Mouse (Mus musculus): Measurements from ENCODE around the gene BC037034.

Gene BC037034

DNA sequence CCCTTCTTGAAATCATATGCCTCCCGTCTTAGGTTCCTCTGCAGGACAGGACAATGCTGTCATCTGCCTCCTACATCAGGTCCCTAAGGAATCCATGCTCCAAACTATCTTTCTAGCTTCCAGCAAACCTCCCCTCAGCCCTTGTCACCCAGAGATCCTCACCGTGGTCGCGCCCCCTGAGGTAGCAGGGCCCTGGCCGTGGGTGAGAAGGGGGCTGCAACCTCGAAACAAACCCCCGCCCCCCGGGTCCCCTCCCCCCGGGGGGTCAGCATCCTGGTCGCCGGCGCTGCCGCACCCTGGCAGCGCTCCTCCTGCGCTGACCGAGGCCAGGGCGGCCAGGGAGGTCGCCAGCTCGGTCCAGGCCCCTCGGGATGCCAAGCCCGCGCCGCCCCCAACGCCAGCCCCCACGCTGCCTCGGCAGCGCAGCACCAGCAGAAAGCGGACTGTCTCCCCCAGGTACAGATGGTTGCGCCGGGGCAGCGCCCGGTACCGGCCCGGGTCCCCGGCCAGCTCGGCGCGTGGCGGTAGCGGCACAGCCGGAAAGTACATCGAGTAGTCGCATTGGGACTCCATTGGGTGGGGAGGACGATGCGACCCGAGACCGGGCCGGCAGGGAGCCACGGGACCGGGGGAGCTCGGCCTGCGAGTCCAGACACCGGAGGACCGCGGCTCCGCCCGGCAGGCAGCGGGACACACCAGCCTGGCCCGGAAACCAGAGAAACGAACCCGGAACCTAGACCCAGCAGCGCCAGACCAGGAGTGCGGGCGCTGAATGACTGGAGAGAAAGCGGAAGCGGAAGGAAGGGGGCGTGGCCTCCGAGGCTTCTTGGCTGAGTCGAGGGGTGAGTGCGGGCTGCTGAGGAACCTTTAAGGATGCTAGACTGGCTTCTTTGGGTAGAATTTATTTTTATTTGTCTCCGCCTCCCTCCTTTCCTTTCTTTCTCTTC lies at the start of gene BC037034:
Gene BC037034 (minus strand): TSS at position 774 of the 947 bp plus-strand sequence.
- peak; percentile 67 for DNase-seq (ENCODE audit: low spot score)

DNA sequence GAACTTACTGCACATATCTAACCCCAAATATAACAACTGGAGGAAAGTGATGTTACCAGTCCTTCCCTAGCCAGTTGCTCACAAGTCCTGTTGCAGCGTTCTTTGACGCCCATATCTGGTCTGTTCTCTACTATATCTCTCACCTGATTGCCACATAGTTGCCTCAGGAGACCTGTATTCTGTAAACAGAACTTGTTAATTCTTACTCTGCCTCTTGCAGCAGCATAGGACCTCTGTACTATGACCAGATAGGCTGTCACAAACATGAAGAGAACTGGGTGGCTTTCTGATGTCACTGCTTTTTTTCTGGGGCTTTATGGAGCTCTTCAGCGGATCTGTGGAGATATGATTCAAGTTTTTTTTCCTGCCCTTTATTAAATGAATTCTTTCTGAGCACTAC lies 49.0 kb upstream of the BC037034 start:
- DNase-seq (ENCODE audit: low spot score), result no peak

DNA sequence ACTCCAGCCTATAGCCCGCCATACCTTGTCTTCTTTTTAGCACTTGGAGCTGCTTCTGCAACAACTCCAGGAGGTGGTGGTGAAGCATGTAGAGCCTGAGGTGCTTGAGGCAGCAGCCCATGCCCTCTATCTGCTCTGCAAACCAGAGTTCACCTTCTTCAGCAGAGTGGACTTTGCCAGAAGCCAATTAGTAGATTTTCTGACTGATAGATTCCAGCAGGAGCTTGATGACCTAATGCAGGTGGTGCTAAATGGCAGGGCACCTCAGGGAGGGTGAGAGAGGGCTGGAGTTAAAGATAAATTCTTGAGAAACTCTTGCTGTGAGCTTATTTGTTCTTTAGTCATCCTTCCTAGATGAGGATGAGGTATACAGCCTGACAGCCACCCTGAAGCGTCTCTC lies 35.8 kb upstream of the BC037034 start:
- no peak for DNase-seq (ENCODE audit: low spot score)

DNA sequence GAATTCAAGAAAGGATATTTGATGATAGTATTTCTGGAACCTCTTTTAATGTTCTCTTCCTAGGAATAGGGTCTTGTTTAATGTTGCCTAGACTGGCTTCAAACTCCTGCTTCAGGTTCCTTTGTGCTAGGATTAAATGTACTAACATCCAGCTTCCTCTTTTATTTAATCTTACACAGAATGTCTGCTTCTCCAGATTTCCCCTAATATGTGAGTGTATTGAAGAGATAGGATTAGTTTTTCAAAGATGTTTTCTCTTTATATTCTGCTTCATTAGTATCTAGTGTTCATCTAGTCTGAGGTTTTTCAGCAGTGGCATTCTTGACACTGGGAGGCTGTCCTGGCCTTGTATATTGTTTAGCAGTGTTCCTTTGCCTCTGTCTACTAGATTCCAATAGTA lies 30.3 kb upstream of the BC037034 start:
- DNase-seq (ENCODE audit: low spot score), result no peak

DNA sequence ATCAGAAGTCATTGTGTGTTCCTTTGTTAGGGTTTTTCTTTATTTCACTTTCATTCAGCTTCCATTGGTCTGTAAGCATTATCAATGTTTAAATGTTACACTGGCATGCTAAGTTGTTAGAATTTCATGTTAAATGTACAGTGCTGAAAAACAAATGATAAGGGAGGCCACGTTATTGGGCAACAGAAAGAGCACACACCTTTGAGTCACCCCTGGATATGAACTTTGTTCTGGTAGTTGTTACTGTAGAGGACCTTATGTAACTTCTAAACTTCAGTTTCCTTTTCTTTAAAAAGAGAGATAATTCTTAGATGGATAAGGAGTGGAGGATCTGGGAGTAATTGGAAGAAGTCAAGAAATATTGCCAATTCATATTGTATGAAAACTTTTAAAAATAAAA lies 27.8 kb upstream of the BC037034 start:
- DNase-seq (ENCODE audit: low spot score), result no peak

DNA sequence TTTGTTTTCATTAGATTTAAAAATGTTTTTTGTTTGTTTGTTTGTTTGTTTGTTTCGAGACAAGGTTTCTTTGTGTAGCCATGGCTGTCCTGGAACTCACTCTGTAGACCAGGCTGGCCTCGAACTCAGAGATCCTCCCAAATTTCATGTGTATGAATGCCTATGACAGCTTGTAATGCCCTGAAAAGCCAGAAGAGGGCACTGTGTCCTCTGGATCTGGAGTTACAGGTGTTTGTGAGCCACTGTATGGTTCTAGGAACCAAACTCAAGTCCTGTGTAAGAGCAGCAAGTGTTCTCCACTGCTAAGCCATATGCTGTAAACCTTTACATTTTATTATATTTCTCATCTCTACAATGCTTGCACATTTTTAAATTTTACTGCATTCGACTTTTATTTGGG lies 24.0 kb upstream of the BC037034 start:
- DNase-seq (ENCODE audit: low spot score), result no peak

DNA sequence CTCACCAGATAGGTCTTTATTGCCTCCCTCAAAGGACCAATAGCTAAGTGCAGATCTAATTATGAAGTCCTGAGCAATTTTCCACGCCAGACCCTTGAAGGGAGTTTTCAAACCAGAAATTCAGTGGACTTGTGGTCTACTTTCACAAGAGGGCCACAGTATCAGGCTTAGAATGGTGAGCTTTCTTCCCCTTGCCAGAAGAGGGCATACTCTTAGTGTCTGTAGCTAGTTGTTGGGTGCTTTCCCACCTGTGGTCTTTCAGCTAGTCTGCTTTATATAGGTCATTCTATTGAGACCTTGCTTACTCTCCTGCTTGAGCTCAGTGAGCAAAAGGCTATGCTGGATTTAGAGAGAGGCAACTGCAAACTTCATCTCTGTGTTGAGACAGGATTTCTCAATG lies 19.7 kb upstream of the BC037034 start:
- DNase-seq (ENCODE audit: low spot score), result no peak

DNA sequence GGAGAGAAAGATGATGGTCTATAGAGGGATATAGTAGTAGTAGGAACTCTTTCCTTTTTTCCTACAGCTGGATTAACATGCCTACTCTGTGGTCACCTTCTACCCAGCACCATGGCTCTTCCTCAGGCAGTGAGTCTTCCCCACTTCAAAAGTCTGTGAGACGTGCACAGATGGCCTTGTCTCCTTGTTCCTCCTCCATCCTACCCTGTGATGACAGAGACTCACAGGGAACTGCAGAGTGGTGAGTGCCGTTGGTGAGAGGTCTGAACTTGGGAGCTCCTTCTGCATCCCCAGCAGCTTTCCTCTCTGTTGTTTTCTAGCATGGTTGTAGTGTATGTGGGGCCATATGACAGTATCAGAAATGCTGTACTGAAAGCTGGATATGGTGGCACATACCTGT lies 18.0 kb upstream of the BC037034 start:
- no peak for DNase-seq (ENCODE audit: low spot score)

DNA sequence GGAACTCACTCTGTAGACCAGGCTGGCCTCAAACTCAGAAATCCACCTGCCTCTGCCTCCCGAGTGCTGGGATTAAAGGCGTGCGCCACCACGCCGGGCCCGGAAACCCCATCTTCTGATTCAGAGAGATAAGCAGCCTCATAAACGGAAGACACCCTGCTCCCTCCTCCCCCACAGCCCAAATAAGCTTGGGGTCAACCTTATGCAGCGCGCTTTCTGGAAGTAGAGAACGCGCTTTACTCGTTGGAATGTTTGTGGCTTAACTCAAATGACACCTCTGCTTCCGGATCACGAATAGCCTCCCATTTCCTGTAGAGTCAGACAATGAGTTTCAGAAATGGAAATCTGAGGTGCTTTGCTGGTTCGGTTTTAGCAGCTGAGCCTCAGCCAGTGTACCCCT lies 17.0 kb upstream of the BC037034 start:
- DNase-seq (ENCODE audit: low spot score), result no peak

DNA sequence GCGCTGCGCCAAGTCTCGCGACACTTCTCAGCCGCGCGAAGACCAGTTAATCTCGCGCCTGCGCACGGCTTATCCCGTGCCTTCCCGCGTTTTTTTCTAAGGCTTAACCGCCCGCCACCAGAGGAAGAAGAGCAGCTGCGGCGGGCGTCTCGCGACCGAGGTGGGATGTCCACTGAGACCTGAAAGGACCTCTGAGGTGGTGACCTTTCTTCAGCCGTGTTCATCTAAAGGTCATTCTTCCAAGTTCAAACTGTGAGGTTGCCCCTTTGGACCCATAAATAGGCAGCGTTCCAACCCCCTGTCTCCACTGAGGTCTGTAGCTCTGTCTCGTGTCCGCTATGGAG lies 16.6 kb upstream of the BC037034 start:
- DNase-seq (ENCODE audit: low spot score), result no peak

DNA sequence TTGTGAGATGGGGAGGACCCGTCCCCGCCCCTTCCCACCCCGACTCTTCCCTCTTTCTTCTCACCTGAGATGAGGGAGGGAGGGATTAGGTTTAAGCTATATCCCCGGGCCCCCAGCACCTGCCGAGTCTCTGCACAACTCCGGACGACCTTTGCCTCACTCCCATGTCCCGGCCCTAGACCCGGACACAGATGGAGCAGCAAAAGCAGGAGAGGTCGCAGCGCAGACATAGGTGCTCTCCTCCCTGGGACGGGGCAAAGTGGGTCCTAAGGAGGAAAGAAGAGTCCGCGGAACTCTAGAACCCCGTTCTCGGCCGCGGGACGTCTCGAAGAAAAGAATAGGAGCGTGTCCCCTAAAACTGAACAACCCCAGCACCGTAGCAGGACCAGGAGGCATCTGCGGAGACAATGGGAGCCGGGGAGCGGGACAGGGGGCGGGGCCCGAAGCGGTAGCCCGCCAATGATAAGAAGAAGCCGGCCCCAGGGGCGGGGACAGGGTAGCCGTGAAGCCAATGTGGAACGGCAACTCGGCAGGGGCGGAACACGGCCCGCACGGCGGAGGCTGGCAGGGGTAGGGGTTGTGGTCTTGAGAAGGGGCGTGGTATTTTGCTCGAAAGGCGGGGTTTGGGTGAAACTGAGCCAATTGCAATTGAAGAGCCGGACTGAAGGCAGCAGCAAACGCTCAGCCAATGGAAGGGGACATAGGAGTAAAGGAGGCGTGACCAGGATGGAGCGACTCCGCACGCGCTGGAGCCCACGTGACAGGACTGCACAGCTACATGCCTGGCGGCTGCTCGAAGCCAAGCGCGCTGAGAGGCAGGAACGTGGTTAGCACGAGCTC lies 16.0 kb upstream of the BC037034 start, which contains the start of the genes Gm43720, Gpc2 and Stag3:
Gene Gm43720 (minus strand): TSS at position 374 of the 840 bp plus-strand sequence.
Gene Gpc2 (minus strand): TSS at position 421 of the 840 bp plus-strand sequence.
Gene Stag3 (plus strand): TSS at position 656 of the 840 bp plus-strand sequence.
- DNase-seq (ENCODE audit: low spot score), result no peak

DNA sequence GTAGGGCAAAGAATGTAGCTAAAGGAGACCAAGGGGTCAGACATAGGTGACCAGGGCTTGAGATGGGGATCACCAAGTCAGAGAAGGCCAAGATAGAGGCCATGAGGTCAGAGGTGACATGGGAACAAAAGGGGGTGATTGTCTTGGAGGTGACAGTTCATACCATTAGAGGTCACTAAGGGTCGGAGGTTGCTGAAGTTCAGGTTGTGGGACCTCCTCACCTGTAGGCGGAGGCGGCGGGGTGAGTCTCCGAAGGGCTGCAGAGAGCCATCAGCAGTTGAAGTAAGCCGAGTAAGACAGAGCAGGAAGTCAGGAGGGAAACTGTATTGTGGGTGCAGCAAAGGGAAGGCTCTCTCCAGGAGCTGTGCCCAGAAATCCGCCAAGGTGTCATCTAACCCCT lies 14.2 kb upstream of the BC037034 start:
- DNase-seq (ENCODE audit: low spot score), result no peak

DNA sequence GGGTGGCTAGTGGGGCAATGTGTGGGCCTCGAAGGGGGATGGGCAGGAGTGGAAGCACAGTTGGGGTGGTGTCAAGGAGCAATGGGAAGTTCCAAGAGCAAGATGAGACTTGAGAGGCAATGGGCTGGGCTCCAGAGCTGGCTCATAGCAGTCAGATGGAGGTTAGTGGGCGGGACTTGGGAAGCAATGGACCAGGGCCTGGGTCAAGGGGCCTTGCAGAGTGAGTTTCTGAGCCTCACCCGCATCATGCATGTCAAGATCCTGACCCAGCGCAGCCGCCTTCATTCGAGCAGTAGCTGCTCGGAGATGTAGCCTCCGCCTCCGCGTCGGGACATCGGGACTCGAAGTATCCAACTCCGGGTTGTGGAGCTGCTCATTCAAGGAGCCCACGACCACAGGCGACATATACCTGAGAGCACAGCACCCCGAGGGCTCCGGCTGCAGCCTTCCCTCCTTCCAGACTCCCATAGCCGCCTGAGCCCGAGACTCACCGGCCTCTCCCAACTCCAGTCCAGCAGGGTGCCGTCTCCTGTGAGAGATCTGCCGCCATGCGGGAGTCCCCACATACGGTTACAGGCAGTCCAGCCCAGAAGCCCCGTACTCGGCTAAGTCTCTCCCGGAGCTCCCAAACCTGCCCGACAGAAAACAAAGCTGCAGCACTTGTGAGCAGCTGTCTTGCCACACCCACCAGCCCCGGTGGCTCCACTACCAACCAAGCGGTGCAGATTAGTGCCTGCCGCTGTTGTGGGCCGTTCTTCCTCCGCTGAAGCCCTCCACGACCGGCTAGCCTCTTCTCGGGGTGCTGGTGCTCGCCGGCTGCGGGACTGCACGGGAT lies 11.6 kb upstream of the BC037034 start:
- no peak for DNase-seq (ENCODE audit: low spot score)

DNA sequence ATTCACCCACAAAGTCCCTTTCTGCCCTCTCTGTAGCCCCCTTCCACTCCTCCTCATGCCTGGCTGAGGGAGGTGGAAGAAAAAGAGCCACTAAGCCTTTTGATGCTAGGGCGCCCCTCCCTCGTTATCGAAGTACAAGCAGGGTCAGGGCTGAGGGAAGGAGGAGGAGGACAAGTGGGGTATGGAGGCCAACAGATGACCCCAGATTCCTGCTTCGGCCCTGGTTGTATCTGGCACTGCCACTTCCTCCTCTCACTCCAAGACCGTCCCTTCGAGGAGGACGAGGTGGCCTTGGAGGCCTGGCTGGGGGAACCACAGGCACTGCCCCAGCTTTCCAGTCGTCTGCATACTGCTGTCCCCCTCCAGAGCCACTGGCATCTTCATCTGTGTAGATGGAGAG lies 10.4 kb upstream of the BC037034 start:
- DNase-seq (ENCODE audit: low spot score), result no peak

DNA sequence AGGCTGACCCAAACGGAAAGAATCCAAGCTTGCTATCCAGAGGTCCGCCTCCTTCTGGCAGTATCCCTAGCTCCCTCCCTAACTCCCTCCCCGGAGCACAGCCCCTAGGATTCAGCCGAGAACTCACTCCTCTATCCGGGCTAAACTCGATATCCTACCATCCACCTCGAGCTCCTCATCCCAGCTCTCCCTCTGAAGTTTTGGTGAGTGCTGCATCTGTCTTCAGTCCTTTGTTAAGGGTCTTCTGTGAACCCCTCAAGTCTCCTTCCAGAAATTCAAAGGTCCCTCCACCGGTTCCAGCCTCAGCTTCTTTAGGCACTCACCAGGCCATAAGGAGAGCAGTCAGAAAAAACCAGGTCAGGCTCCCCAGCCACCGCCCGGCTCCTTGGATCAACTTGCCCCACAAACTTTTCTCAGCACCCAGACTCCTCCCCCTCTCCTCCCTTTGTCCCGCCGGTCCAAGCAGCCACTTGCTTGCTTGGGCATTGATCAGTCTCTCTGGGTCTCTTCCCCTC lies 8.6 kb upstream of the BC037034 start, which contains the start of gene Gal3st4:
Gene Gal3st4 (minus strand): TSS at position 432 of the 515 bp plus-strand sequence.
- DNase-seq (ENCODE audit: low spot score), result no peak

DNA sequence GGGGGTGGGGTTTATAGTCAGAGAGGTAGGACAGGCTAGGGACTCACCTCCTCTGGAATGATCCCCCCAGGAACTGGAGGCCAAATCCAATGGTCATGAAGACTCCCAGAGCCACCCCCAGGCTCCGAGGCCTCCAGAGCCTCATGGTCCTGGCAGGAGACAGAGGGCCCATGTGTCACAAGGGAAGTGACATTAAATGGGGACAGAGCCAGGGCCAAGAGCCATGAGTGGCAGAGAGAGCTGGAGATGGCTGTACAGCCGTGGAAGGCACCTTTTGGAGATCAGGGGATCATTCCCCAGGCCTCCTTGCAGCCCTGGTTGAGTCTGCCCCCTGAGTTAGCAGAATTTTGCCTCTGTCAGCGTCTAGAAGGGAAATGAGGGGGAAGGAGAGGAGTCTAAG lies 7.4 kb upstream of the BC037034 start:
- no peak for DNase-seq (ENCODE audit: low spot score)

DNA sequence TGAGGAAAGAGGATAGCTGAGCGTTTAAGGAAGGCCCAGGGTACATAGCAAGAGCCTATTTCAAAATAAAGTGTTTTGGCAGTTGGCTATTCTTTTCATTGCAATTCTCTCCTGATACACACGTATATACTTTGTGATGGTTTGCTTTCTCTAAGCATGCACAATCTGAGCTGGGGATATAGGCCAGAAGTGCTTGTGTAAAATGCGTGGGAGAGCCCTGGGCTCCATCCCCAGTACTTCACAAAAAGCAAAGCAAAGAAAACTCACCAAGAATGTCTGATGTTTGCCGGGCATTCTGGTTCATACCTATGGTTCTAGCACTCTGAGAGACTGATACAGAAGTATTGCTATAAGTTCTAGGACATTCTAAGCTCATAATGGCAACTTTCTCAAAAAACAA lies 5.1 kb upstream of the BC037034 start:
- no peak for DNase-seq (ENCODE audit: low spot score)

DNA sequence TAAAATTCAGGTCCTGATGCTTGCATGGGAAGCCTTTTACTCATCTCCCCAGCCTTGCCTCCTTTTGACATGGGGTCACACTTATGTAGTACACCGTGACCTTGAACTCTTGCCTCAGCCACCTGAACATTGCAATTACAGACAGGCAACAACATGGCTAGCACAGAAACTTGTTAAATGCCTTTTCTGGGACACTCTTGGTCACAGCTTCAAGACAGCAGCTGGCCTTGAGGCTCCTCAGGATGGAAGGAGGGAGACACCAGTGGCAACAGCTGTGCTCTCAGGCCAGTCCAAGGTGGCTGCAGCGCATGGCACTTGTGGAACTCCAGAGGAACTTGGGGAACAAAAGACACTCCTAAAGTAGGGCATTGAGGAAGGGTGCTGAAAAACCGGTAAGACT lies 3.3 kb upstream of the BC037034 start:
- DNase-seq (ENCODE audit: low spot score), result no peak

DNA sequence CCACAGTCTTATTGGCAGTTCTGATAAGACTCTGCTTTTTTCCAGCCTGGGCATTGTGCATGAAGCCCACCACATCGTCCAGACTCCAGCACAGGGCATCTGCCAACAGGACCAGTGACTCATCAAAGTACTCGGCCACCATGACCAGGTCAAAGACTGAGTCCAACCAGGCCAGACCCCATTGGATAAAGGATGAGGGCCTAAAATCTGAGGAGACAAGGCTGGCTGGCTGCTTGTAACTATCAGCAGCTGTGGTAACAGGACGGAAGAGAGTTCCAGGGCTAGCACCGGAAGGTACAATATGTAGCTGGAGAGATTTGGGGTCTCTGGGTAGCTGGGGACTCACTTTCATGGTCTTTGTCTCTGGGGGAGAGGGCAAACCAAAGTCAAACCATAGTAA lies 1.9 kb upstream of the BC037034 start:
- no peak for DNase-seq (ENCODE audit: low spot score)

DNA sequence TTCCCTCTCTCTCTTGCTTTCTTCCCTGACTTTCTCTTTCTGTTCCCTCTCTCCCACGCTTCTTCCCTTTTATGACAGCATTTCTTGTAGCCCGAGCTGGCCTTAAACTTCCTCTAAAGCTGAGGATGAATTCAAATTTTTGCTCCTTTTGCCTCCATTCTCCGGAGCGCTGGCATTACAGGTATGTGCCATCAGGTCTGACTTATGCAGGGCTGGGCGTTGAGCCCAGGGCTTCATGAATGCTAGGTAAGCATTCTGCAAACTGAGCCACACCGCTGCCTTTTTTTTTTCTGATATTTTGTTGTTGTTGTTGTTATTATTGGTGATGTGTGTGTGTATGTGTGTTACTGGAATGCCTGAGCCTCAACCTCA lies 360 bp upstream of the BC037034 start:
- no peak for DNase-seq (ENCODE audit: low spot score)

DNA sequence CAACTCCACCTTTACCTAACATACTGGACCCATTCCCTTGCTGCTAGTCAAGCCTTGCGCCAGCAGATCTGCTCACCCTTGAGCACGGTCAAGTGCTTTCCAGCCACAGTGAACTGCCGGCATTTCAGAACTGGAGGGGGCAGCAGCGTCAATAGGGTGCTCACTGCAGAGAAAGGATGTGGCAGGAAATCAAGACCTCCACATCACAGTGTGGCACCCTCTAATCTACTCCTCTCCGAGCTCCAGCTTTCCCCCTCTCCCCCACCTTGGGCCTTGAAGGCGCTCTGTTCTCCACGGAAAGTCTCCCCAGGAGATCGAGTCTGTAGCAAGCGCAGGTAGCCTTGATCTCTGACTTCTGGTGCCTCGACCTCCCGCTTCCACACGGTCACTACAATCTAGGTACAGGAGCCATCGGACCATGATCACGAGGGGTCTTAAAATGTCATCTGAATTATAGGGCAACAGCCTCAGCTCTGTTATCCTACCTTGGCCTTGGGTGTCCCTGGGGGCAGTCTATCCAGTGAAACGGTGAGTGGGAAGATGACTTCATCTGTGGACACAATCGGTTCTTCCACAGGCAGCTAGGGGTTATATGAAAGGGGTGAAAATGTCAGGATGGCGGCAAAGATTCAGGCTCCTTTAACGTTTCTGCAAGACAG lies 1.1 kb downstream of the BC037034 start:
- no peak for DNase-seq (ENCODE audit: low spot score)
